Mouse (Mus musculus) kidney, adult 8-10 months (tissue): ENCODE data around the gene Med4.
"Not testable (repeated sequence)": the region's sequence is repeated elsewhere in the genome, so short reads cannot be mapped to it uniquely, and the experiment has no call there.

Experiments
- DNase-seq, 2 experiments: peaks; one replicate each; pipeline ENCODE4 v3.0.0; 2022

Med4 gene

DNA sequence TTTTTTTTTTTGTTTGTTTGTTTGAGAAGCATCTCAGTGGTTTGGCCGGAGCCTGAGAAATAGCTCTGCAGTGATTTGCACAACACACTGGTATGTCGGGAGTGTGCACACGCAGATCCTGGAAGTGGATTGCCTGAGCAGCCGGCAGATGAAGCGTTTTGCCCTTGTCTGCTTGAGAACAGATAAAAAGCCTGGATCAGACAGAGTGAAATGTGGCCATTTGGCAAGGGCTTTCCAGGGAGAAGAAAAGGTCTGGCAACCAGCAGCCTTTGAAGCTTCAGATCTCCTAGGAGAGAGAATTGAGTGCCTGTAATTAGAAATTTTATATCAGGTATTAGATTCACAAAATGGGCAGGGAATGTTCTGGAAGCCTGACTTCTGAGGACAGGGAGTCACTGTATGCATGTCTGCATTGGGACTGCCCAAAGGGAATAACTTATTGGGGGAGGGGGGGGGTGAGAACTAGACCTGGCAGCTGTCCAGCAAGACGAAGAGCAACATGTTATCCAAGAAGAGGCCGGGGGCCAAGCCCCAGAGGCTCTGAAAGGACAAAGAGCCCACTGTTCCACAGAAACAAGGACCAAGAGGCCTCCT is 7.1 kb upstream of the Med4 start:
- no peak for DNase-seq

DNA sequence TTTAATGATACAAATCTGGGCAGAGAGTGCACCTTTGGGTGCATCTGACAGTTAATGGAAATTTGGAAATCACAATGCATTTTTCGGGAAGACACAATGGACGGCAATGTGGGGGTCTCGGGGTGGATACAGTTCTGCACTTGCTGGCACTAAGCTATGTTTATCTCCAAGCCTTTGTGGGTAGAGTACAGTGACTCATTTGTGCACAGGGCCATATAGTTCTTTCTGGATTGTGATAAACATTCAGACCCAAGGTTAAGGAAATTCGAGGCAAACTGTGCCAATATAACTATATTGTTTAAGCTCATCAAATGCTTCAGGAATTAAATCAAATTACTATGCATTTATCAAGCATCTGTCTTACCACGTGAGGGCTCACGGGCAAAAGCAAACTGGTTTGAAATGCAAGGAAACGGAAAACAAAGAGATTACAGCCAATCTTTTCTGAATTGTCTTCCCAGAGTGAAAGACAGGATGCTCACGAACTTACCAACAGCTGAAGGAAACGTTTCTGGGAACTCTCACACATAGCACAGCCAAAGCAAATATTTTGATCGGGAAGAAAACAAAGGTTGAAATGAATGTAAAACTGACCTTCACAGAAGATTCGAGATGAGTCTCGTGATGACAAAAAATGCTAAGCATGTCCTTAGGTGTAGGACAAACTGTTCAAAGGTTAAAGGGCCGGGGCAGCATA is 6.4 kb upstream of the Med4 start:
- DNase-seq = no peak

DNA sequence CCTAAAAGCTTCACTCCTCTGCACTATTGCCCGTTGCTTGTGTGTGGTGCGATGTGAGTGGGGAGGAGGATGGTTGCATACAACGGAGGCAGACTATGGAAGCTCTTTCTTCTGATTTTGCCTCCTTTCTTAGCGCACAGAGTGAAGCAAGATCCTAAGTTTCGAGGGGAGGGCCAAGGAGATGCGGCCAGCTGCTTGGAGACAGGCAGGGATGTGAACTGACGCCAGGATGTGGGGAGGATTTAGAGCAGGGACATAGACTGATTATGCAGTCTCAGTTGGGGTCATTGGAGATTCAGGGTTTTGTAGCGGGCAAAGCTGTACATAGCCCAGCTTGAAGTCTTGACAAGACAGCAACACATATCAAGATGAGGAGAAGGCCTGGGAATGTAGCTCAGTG is 3.5 kb upstream of the Med4 start:
- DNase-seq = no peak

DNA sequence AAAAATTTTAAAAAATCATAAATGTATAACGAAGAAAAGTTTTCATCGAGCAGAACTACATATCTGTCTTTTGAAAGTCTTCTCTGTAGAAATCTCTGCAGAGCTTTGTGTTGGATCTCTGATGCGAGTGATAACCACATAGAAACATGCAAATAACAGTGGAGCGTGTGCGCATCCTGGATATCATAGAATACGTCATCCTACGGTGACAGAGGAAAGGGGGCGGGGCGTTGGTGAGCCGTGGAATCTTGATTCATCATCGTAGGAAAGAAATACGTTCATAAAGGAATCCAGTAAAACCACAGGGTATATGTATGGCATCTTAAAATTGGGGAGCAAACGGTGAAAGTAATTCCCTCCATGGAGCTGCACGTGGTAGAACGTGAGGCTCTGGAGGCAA is 2.6 kb upstream of the Med4 start:
- DNase-seq = no peak

DNA sequence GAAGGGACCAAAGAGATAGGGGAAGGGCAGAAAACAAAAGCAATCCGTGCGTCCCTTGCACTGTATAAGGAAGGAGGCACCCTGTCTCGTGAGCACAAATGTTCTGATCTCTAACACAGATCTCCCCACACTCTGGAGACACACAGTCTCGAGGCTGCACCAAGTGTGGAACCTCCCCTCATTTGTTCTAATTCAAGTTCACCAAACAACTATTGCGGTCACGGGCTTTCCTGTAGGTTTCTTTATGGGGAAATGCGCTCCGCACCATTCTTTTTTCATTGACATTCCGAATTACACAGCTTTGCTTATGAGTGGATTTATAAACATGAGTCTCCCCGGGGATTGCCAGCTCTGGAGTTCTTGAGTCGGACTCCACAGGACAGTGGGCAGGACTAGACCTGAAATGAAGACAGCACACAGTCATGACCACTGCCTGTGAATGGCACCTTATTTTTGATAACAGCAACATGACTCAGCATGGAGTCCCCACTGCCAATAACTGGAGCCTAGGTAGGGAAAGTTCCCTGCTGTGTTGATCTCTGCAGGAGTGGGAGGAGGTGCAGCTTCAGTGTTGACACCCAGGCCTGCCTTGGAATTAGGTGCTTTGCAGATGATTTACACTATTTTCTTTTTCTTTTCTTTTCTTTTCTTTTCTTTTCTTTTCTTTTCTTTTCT is 2.0 kb upstream of the Med4 start:
- DNase-seq = no peak

DNA sequence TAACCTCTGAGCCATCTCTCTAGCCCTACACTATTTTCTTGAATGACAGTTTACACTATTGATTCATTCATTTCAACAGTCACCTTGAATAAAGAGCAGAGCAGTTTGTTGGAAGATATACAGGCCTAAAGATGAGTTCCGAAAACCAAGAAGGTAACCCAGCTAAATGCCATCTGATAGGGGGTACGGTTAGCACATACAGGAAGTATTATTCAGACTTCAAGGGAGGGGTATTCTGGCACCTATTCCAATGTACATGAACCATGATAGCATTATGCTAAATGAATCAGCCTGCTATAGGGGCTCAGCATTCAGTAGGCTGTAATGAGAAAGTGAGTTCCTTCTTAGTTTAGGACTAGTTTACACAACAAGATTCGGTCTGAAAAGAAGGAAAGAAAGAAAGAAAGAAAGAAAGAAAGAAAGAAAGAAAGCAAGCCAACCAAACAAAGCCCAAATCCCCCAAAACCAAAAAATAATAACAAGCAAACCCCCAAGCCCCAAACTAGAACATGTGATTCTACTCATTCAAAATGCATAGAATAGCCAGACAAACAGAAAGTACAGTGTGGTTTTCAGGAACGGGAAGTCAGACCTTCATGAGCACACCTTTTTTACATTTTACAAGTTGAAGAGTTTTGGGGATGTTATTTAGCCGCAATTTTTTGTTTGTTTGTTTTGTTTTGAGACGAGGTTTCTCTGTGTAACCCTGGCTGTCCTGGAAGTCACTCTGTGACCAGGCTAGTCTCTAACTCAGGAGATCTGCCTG is 1.0 kb upstream of the Med4 start:
- DNase-seq = no peak

DNA sequence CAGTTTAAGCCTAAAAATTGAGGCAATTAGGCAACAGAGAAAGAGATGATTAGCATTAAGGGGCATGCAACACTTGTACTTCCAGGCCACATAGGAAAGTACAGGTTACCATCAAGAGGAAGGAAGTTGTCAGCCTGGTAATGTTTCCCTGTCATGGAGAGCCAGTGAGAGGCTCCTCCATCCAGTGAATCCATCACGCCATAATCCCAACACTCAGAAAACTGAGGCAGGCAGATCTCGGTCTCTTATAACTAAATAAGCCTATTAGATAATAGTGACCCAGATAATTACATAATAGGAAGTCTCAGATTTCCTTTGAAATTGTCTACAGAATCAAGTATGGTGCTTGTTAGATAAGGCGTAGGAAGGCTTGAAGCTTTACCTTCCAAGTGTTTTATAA is 14.3 kb downstream of the Med4 start:
- no peak for DNase-seq

DNA sequence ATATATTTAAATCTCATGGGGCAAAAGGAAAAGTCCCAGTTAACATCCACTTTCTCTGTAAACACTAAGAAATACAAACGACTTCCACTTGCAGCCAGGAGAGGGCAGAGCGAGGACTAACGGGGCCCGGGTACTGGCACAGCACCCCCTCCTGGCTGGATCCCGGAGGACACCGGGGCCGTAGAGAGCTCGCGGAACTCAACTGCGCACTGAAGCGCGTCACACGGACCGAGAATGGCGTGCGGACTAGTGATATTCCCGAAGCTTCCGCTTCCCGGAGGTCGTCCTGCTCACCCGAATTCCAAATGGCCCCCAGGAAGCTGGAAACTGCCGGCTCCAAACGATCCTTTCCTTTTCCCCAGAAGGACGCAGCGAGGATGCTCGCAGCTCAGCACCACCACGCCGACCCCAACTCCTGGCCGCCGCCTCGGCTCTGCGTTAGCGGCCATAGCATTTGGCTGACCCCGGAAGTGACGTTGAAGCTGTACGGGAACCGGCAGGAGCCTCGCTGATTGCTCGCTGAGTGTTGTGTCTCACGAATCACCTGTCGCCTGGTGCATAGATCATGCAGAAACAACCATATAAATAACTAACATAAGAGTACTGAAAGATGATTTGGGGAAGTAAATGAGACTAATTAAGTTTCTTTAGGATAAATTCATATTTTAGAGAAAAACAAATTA is 15.1 kb downstream of the Med4 start, which contains the start of gene Sucla2:
Gene Sucla2 (plus strand): TSS at position 554 of the 683 bp plus-strand sequence.
- DNase-seq = peak; percentile 92 to 94

DNA sequence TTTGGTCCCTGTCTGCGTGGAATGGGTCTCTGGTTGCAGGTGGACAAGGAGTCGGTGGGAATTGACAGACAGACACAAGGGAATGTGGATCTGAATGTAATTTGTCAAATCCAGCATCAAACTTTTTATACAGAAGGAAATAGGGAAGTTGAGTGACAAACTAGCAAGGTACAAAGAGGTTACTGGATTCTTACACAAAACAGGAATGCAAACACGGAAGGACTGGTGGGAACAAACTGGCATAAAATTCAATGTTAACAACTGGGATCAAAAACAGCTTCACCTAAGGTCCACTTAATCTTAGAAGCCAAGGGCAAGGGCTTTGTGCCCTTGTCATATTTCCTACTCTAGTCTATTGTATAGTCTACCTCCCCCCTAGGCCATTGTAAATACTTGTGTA is 18.8 kb downstream of the Med4 start:
- not testable (repeated sequence) for DNase-seq

DNA sequence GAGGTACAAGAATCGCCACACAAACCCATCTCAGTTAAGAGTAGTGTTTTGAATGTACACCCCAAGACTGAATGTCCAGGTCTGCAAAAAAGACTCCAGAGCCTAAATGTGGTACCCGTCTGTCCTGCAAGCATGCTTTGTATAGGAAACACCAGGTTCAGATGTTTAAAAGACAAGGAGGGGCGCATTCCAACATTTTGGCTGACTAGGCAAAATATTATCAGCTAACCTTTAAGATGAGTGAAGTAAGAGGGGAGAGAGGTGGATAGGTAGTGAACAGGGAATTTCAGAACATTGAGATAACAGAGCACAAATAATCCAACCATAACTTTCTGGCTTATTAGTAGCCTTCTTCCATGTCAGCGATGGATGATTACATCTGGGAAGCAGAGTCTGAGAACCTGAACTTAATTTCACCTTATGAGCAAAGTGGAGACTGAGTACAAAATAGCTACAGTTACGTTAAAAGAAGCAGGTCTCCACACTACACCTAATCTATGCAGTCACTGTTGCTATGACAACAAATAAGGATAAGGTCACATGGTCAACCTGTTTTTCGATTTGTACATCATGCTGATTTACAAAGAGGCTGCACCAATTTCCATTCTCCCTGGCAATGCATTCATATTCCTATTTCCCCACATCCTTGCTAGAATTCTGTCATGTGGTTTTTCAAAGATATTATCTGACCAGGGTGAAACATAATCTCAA is 24.1 kb downstream of the Med4 start:
- DNase-seq = no peak

DNA sequence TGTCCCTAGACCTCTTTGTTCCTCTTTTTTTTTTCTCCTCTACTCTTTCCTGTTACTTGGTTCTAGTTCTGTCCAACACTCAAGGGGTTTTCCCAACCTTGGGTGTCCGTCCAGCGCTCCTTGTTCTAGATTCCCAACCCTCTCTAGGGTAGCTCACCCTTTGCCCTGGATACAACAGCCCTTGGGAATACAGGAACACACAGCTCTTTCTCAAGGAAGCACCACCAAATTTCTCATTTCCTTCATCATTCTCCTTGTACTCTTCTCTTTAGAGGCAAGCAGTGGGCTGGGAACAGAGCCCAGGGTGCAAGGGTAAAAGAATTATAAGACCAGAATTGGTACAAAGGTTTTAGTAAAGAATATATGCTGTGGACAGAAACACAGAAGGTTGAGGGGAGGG is 25.8 kb downstream of the Med4 start:
- no peak for DNase-seq

DNA sequence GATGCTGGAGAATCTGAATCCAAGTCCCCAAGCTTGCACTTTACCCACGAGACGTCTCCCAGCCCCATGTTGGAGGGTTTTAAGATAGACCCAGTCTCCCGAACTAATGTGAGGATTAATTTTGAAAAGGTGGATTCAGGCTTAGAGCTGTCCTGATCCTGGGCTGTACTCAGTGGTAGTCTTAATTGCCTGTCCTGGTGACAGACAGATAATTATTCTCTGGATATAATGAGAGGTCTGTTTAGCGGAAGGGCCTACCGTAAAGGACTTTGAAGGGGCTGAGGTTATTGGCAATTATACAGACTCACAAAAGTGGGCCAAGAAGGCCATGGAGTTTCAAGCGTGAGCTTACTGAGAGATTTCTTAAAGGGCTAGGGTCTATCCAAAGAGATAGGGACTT is 34.0 kb downstream of the Med4 start:
- DNase-seq = no peak

DNA sequence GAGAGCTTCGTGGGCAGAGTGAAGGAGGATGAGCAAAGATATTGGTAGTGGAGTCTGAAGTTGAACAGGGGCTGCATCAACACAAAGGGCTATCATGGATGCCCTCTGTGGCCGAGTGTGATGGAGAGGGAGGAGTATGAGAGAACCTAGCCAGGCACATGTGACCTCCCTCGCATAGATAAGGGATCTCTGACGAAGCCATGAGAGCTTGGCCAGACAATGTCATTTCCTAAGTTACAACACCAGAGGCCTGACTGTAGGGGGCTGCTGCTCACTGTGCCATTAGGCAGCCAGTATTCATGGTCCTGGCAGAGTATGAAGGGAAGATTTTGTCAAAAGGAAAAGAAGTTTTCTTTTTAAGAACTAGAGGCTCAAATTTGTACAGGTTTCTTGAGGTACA is 37.2 kb downstream of the Med4 start:
- no peak for DNase-seq

DNA sequence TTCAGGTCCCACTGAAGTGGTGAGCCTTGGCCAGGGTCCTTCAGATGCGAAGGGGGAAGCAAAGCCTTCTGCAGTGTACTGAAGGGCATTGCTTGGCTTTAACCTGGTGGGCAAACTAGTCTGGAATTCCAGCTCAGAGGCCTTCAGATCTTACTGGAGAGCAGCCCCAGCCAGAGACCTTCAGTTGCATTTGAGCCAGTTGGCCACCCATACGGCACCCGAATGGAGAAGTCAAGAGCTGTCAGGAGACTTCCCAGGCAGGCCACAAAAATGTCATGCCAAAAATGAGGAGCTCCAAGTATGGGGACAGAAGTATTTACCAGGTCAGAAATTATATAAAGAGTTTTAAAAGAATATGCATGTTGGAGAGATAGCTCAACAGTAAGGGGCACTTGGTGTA is 38.2 kb downstream of the Med4 start, which contains the start of gene Nudt15:
Gene Nudt15 (minus strand): TSS at position 192 of the 400 bp plus-strand sequence.
- no peak for DNase-seq

DNA sequence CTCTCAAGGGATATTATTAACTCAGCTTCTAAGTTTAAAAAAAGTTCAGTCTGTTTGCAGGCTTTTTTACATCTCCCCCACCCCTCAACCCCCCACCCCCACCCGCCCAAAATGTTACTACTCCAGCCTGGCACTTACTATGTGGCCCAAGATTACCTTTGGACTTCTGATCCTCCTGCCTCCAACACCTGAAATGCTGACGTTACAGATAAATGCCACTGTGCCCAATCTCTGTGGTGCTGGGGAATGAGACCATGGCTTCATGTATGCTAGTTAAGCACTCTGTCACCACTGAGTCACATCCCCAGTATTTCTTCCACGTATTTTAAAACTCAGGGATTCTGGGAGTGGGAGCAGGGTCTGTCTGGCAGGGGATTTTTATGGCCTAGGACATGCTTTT is 40.5 kb downstream of the Med4 start:
- DNase-seq = peak; percentile 21 to 44

DNA sequence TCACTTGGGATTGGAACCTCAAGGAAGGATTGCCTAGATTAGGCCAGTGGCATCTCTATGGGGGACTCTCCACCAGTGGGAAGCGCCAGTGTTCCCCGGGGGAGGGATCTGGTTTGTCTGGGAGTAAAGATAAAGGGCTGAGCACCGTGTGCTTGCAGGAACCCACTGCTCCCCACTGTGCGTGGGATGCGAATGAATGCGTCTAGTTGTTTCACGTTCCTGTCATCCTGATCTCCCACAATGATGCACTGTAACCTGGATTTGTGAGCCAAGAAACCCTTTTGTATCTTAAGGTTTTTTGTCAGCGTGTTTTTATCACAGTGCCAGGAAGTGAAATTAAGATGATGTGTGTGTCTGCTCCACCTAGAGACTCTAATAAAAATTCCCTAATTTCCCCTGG is 40.9 kb downstream of the Med4 start:
- DNase-seq = no peak

DNA sequence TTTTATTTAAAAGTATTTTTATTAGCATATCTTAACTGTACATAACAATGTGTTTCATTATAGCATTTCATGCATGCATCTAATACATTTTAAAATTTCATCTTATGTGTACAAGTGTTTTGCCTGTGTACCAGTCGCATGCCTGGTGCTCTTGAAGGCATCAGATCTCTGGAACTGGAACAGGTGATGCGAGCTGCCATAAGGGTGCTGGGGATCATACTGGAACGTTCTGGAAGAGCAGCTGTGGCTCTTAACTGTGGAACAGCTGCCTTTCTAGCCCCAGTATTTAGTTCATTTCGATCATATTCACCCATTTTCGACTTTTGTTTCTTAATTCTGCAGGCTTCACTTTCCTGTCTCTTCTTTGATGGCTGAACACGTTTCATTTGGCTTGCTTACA is 41.3 kb downstream of the Med4 start:
- DNase-seq = no peak

DNA sequence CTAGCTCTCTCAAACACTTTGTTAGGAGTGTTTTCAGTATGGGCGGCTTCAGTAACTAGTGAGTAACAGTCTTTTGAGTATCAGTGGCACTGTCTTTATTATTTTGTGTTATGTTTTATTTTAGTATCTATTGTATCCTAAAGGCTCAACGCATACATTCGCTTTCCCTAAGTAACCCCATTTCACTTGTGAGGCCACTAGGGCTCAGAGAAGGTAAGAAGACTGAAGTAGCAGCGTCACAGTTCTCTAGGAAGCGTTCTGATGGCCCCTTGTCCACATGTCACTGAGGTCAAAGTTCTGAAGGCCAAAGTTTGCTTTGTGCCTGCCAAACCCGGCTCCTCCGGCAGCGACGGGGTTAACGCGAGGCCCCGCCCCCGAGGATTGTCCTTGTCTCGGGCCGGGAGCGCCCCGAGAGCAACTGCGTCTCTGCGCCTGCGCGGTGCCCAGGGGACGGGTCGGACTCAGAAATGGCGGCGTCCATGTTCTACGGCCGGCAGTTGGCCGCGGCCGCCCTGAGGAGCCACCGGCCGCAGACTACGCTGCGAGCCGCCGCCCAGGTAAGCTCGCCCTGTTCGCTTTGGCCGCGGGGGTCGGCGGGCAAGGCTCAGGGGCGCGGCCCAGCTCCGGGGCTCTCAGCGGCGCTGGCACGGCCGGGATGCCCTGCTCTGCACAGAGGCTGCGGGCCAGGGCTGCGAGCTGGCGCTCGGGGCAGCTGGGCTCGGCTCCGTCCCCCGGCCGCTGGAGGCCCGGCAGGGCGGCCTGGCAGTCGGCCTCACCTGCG is 42.7 kb downstream of the Med4 start:
- DNase-seq = peak; percentile 95 to 97

DNA sequence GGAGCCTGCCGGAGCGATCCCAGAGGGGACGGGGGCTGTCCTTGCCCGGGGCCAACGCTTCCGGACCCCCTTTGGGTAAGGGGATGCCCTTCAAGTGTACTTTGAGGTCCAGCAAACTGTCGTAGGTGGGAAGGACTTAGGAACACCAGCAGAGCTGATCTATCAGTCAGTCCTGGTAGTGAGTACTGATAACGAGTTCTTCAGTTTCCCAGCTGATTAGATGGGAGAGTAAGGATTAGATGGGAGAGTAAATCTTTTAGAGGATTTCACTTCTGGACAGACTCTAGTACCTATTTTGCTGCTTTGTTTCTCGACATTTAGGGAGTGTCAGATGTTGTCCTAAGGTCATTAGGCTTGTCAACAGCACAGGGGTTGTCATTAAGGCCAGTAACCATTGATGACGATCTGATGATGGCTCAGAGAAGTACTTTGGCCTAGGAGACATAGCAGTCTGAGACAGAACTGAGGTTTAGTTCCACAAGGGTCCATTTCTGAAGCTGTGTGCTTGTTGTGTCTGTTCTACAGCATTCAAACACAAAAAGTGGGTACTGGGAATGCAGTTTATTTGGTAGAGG is 43.4 kb downstream of the Med4 start:
- DNase-seq = peak in 1 of 2 experiments; percentile 6
